Mouse (Mus musculus) splenic B cell, adult 2 months (primary cell): ENCODE measurements at regions not wholly inside any gene's neighbourhood (a gene's known extent, or its start where the extent isn't known, plus 50 kb on each side); places are given as distances from the start of the nearest gene placed in this dataset.

Experiments
- DNase-seq: peaks from one replicate; pipeline ENCODE4 v3.0.0-alpha.2; 2011; ENCODE audit warnings: low read depth, low spot score
- H3K27me3 ChIP-seq: 2 replicates; pipeline ENCODE4 v1.6.1; 2012; ENCODE audit warnings: mild to moderate bottlenecking, low read length, moderate library complexity, mixed read lengths; ENCODE audit not compliant: control insufficient read depth, poor library complexity, insufficient read depth, severe bottlenecking
- H3K36me3 ChIP-seq: 2 replicates; pipeline ENCODE4 v1.6.1; 2012; ENCODE audit warnings: mild to moderate bottlenecking, low read length, moderate library complexity, mixed read lengths; ENCODE audit not compliant: control insufficient read depth, poor library complexity, insufficient read depth, severe bottlenecking

- H3K36me3 ChIP-seq: no peaks in the 10 kb centered on the region
- H3K27me3 ChIP-seq: no peaks in the 10 kb centered on the region
- peak; percentile 35 for DNase-seq
These were observed 67.4 kb upstream of the Klf7 start for GRCm38 (mm10) chr1:64189471-64189870.

GRCm38 (mm10) chr1:64187796-64188513 is 65.9 kb upstream of the Klf7 start:
- no peaks in the 10 kb centered on the region for H3K27me3 ChIP-seq
- H3K36me3 ChIP-seq: no peaks in the 10 kb centered on the region
- no peak for DNase-seq

- H3K36me3 ChIP-seq: no peaks in the 10 kb centered on the region
- no peaks in the 10 kb centered on the region for H3K27me3 ChIP-seq
- DNase-seq: no peak
These were observed 51.6 kb upstream of the Klf7 start for GRCm38 (mm10) chr1:64173708-64174107.

GRCm38 (mm10) chr1:64172122-64172521 is 50.0 kb upstream of the Klf7 start:
- Histone ChIP-seq H3K36me3 (no peaks in the 10 kb centered on the region), H3K27me3 (no peaks in the 10 kb centered on the region)
- DNase-seq: no peak
